Mouse (Mus musculus): Measurements from ENCODE around the gene Def8. TPM values are rescaled to one million over a fixed set of nuclear protein-coding genes. Genes with fewer than 3 reads are reported as not detected.
"Not testable (repeated sequence)": the region's sequence is repeated elsewhere in the genome, so short reads cannot be mapped to it uniquely, and the experiment has no call there.

The Def8 gene
- total and polyA plus RNA-seq, 3 experiments = 17.9 to 22.4 (median 19.9) TPM

DNA sequence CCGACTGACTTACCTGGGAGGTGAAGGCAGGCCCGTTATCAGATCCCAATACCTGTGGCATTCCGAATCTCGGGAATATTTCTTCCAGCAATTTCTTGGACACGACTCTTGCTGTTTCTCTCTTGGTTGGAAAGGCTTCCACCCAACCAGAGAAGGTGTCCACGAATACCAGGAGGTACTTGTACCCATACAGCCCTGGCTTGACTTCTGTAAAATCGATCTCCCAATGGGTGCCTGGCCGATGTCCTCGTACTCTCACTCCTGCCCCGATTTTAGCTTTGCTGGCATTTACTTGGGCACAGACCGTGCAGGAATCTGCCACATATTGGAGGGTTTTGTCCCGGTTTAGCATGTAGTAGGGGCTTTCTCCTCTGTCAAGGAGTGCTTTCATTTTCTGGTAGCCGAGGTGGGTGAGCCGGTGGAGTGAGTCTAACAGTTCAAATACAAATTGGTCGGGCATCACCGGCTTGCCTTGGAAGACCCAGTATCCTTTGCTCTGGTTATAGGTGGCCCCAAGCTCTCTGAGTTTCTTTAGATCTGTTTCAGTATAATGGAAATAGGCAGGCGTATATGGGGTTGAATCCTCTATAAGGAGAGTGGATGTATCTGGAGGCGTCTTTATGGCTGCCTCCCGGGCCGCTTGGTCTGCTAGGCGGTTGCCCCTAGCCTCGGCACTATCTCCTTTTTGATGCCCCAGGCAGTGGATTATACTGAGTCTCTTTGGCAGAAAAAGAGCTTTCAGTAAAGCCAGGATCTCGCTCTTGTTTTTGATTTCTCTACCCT is 5.8 kb downstream of the Def8 start:
- Histone ChIP-seq H3K36me3 (replicated peaks in 1 of 2; ENCODE audit: control insufficient read depth in 1 of 2, insufficient read depth in 1 of 2, low read length in 1 of 2) (peaks cover 40 to 47% of the 10 kb centered on the region in 2 experiments), H3K79me2 (replicated peaks; ENCODE audit: control insufficient read depth, extremely low read depth, insufficient read depth, poor library complexity, severe bottlenecking) (peaks cover 28% of the 10 kb centered on the region), H3K4me1 (ENCODE audit: control insufficient read depth in 1 of 2, insufficient read depth in 2 of 2) (no peaks in the 10 kb centered on the region), H3K9me3 (replicated peaks; ENCODE audit: low read length) (peaks cover 58% of the 10 kb centered on the region), H3K4me3 (replicated peaks in 1 of 3; ENCODE audit: low read depth in 2 of 3, low read length in 2 of 3, poor library complexity in 1 of 3) (peak overlapping the region; percentile 53 to 66 (median 58)), H3K4me2 (ENCODE audit: insufficient read depth, low read depth, poor library complexity, severe bottlenecking) (no peak overlapping the region), H3K27me3 (replicated peaks) (no peaks in the 10 kb centered on the region), H3K27ac (ENCODE audit: insufficient read depth, low read depth) (peak overlapping the region; percentile 94), H3K9ac (ENCODE audit: insufficient read depth, low read depth) (peak overlapping the region; percentile 56)
- TF ChIP-seq UBTF (IDR thresholded peaks at IDR 0.05; ENCODE audit: low read depth, low read length) (peak; percentile 42; the same call in 1 of the 2 replicates), SIN3A (IDR thresholded peaks at IDR 0.05; ENCODE audit: low read length) (peak; percentile 5; the same call in 1 of the 2 replicates), RCOR1 (conservative IDR thresholded peaks at IDR 0.05; ENCODE audit: low read depth, low read length) (peak; percentile 78), HCFC1 (IDR thresholded peaks at IDR 0.05; ENCODE audit: low read depth, low read length) (no peak; the same call in 1 of the 2 replicates), TCF12 (IDR thresholded peaks at IDR 0.05; ENCODE audit: low read depth, low read length) (no peak), ETS1 (conservative IDR thresholded peaks at IDR 0.05; ENCODE audit: low read depth, low read length) (0 out of 2 replicates have a peak, but pooled peaks have one; percentile 3), KAT2A (IDR thresholded peaks at IDR 0.05; ENCODE audit: insufficient replicate concordance, low read length) (no peak), PAX5 (IDR thresholded peaks at IDR 0.05; ENCODE audit: low read length) (no peak), BHLHE40 (IDR thresholded peaks at IDR 0.05; ENCODE audit: low read depth, low read length) (peak; percentile 5; the same call in 1 of the 2 replicates), ZNF384 (IDR thresholded peaks at IDR 0.05; ENCODE audit: low read depth, low read length) (no peak), JUND (conservative IDR thresholded peaks at IDR 0.05; ENCODE audit: low read depth, low read length) (no peak), MAX (IDR thresholded peaks at IDR 0.05; ENCODE audit: low read length) (no peak), SMC3 (IDR thresholded peaks at IDR 0.05; ENCODE audit: low read depth, low read length) (peak; percentile 9; the same call in 1 of the 2 replicates), MXI1 (IDR thresholded peaks at IDR 0.05; ENCODE audit: low read depth, low read length) (no peak; the same call in none of the 2 replicates), POLR2A (IDR thresholded peaks at IDR 0.05; ENCODE audit: low read depth, low read length) (peak; percentile 74), POLR2AphosphoS2 (IDR thresholded peaks at IDR 0.05; ENCODE audit: low read depth, low read length) (peak; percentile 86), CHD2 (IDR thresholded peaks at IDR 0.05; ENCODE audit: low read length) (peak; percentile 61), TBP (conservative IDR thresholded peaks at IDR 0.05; ENCODE audit: low read depth, low read length) (0 out of 2 replicates have a peak, but pooled peaks have one; percentile 30), USF1 (IDR thresholded peaks at IDR 0.05; ENCODE audit: low read depth, low read length) (no peak)
- DNase-seq (ENCODE audit: extremely low read depth) = peak; percentile 49
- in situ Hi-C loops (cut with MboI; ENCODE audit: low pct_ligation_motif_present, low pct_unique_long_range_greater_than_20kb, low sequenced_read_pairs) (no loop called here), dilution Hi-C loops (cut with MboI; ENCODE audit: extremely low pct_ligation_motif_present, extremely low pct_unique_long_range_greater_than_20kb, low sequenced_read_pairs) (no loop called here)

DNA sequence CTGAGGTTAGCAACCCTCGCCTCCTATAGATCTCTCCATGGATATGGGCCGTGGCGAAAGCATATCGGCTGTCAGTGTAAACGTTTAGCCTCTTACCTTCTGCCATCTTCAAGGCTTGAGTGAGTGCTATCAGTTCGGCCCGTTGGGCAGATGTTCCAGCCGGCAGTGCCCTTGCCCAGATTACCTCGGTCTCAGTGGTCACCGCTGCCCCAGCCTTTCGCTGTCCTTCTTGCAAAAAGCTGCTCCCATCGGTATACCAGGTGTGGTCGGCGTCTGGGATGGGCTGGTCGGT is 6.3 kb downstream of the Def8 start:
- Histone ChIP-seq H3K27ac (ENCODE audit: insufficient read depth, low read depth) (peak overlapping the region; percentile 94), H3K9me3 (replicated peaks; ENCODE audit: low read length) (peaks cover 62% of the 10 kb centered on the region), H3K4me3 (replicated peaks in 1 of 3; ENCODE audit: low read depth in 2 of 3, low read length in 2 of 3, poor library complexity in 1 of 3) (peak overlapping the region; percentile 53 to 66 (median 58)), H3K79me2 (replicated peaks; ENCODE audit: control insufficient read depth, extremely low read depth, insufficient read depth, poor library complexity, severe bottlenecking) (peaks cover 28% of the 10 kb centered on the region), H3K36me3 (replicated peaks in 1 of 2; ENCODE audit: control insufficient read depth in 1 of 2, insufficient read depth in 1 of 2, low read length in 1 of 2) (peaks cover 40 to 47% of the 10 kb centered on the region in 2 experiments), H3K9ac (ENCODE audit: insufficient read depth, low read depth) (peak overlapping the region; percentile 56)
- H3K4me1 ChIP-seq (ENCODE audit: control insufficient read depth in 1 of 2, insufficient read depth in 2 of 2); H3K4me2 ChIP-seq (ENCODE audit: insufficient read depth, low read depth, poor library complexity, severe bottlenecking); H3K27me3 ChIP-seq (replicated peaks); in situ Hi-C loops (cut with MboI; ENCODE audit: low pct_ligation_motif_present, low pct_unique_long_range_greater_than_20kb, low sequenced_read_pairs); dilution Hi-C loops (cut with MboI; ENCODE audit: extremely low pct_ligation_motif_present, extremely low pct_unique_long_range_greater_than_20kb, low sequenced_read_pairs): not testable (repeated sequence)
- peak; percentile 54 for DNase-seq (ENCODE audit: extremely low read depth)
- TF ChIP-seq TCF12 (IDR thresholded peaks at IDR 0.05; ENCODE audit: low read depth, low read length) (peak; percentile 53), IRF4 (IDR thresholded peaks at IDR 0.05; ENCODE audit: low read depth, low read length) (peak; percentile 71), NELFE (IDR thresholded peaks at IDR 0.05; ENCODE audit: low read depth, low read length) (0 out of 2 replicates have a peak, but pooled peaks have one; percentile 37), RCOR1 (conservative IDR thresholded peaks at IDR 0.05; ENCODE audit: low read depth, low read length) (peak; percentile 59), MAZ (IDR thresholded peaks at IDR 0.05; ENCODE audit: low read depth, low read length) (0 out of 2 replicates have a peak, but pooled peaks have one; percentile 69), ZMIZ1 (IDR thresholded peaks at IDR 0.05; ENCODE audit: low read depth, low read length) (peak; percentile 79), HCFC1 (IDR thresholded peaks at IDR 0.05; ENCODE audit: low read depth, low read length) (peak; percentile 45; the same call in 1 of the 2 replicates), KAT2A (IDR thresholded peaks at IDR 0.05; ENCODE audit: insufficient replicate concordance, low read length) (0 out of 2 replicates have a peak, but pooled peaks have one; percentile 31), MAX (IDR thresholded peaks at IDR 0.05; ENCODE audit: low read length) (0 out of 2 replicates have a peak, but pooled peaks have one; percentile 12), CHD1 (IDR thresholded peaks at IDR 0.05; ENCODE audit: low read depth, low read length) (peak; percentile 87), USF2 (conservative IDR thresholded peaks at IDR 0.05; ENCODE audit: low read depth, low read length) (0 out of 2 replicates have a peak, but pooled peaks have one; percentile 13), CHD2 (IDR thresholded peaks at IDR 0.05; ENCODE audit: low read length) (peak; percentile 68), POLR2AphosphoS2 (IDR thresholded peaks at IDR 0.05; ENCODE audit: low read depth, low read length) (peak; percentile 14), ETS1 (conservative IDR thresholded peaks at IDR 0.05; ENCODE audit: low read depth, low read length) (0 out of 2 replicates have a peak, but pooled peaks have one; percentile 6), ZNF384 (IDR thresholded peaks at IDR 0.05; ENCODE audit: low read depth, low read length) (0 out of 2 replicates have a peak, but pooled peaks have one; percentile 14), MEF2A (IDR thresholded peaks at IDR 0.05; ENCODE audit: borderline replicate concordance, low read depth, low read length) (peak; percentile 71)
